Mouse (Mus musculus) gastrocnemius, postnatal 4 days (tissue): Measurements from ENCODE around the gene Map2k6. TPM values are rescaled to one million over a fixed set of nuclear protein-coding genes. Genes with fewer than 3 reads are reported as not detected.

Experiments
- DNase-seq, 2 experiments: peaks; one replicate each; pipeline ENCODE4 v3.0.0; 2021 to 2022; ENCODE audit warnings: low spot score in 2 of 2, mixed read lengths in 2 of 2
- total RNA-seq, 2 experiments: library from RNA; stranded (reverse); gene quantifications; 2 replicates each; pipeline ENCODE4 v1.2.3; 2021

Map2k6 gene
- total RNA-seq, 2 experiments from 2014 or later, result 13.8 to 16.4 TPM

DNA sequence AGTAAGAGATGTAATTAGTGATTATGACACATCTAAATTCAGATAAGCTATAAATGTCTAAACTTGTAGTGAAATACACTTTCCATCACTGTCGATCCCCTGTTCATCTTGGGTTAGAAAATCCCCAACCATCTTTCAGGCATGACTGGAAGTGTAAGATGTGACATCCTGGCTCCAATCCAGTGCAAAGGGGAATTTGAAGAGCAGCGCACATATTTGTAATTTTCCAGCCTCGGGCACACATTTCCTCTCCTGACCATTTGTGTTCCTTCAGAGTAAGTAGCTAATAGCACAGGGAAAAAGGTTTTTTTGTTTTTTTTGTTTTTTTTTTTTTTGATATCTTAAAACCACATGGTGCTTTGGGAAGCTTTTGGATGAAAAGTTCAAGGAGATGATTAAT, 146.5 kb downstream of the Map2k6 start:
- DNase-seq, result no peak

DNA sequence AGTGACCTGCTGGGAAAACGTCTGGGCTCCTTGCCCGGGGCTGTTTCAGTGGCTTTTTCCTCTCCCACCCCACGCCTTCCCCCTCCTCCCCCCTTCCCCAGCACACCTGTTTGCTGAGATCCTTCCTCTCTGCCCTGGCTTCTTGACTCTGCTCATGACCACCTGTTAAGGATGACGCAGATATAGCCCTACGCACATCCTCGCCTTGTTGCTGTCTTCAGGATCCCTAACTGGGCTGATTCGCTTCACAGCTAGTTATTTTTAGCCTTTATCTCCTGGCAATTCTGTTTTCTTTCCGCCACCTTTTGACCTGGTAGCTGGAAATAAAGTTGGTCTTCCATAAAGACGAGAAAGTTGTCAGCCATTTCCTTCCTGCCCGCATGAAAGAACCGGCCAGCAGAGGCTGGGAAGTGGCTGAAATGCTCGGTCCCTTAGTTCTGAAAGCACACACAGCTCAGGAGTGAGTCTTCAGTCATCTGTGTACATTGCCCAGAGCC, 152.6 kb downstream of the Map2k6 start:
- DNase-seq, result no peak

DNA sequence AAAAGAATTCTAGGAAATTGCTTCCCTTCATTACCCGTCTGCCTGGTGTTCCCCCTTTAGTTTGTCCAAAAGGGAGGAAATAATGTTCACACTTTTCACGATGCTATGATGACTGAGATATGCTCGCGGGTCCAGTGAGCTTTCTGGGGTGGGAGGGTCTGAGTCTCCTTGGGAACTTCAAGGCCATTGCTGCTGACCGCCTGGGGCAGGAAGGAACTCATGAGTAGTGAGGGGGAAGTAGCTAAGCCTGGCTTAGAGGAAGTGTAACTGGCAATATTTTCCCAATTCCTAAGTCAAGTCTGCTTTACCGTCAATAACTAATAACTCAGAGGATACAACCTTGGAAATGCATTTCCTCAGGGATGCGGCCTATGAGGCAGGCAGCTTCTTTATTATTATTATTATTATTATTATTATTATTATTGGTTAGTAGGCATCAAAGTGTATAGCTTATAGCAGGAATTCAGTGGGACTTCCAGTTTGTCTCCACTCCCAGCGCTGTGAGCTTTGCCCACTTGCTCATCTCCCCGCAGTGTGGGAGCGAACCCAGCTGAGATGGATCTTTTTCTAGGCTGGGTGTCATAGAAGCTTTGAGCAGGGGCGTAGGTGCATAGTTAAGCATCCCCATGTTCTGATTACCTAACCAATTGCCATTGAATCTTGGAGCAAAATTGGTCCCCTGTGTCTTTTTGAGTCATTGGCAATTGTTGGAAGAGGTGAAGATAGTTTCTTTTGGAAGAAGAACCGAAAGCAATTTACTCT, 163.6 kb downstream of the Map2k6 start:
- no peak for DNase-seq

DNA sequence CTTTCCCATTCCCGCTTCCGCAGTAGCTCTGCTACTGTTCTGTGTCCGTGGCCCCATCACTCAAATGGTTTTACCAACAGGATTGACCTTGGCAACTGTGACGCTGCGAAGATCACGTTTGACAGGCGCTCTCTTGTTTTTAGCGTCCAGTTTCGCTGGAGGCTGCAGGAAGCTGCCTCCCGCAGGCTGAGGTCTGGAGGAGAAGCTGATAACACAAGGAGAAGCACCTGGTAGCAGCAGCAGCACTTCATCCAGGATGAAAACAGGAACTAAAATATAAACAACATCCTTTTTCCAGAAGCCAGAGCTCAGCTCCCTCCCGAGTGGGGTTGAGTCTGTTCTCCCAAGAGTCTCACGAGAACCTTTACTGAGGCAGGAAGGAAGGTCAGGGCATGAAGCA, 164.3 kb downstream of the Map2k6 start:
- DNase-seq, result no peak

DNA sequence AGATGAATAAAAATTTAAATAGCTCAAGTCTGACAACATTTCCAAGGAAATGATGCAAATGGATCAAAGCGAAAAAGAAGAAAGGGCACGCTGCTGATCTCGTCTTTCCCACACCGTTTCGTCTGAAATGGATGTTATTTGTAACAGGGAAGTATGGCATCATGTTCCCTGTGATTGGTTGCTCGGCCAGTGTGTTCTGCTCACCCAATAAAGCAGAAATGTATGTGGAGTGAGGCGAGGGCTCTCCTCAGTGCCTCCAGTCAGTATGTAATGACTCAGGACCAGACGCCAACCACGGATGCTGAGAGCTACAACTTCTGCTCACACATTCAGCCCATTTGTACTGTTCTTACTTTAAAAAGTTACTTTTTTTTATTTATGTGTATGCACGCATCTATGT, 164.9 kb downstream of the Map2k6 start:
- DNase-seq, result no peak

DNA sequence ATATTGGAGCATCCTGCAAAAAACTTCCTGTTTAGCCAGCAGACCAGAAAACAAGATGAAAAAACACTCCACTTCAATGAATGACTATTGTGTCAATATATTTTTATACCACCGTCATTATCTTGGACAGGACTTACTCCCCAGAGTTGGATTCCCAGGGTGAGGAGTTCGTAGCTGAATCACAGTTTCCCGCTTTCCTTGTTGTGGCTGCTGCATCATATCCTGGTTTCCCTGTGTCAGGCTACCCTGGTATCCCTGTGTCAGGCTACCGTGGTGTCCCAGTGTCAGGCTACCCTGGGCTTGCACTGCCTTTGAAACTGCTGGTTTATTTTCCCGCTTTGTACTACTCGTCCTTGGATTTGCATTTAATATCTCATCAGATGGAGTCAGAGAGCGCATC, 167.4 kb downstream of the Map2k6 start:
- no peak for DNase-seq

DNA sequence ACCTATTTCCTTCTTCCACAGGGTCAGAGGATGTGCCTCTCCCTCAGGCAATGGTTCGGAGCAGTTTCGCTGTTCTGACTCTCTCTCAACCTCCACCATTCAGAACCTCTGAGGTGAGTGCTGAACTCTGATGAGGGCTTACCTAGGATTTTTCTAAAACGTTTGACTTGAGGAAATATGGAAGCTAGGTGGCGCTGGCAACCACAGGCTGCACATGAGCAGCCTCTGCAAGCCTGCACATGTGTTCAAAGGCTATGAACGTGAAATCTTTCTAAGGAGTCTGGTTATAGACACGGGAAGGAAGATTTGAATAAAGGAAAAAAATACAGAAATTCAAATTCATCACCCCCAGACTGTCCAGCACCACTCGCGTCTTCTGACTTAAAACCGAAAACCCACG, 173.6 kb downstream of the Map2k6 start:
- peak in 1 of 2 experiments; percentile 43 for DNase-seq

Other genes with a start within 250 kb of the Map2k6 start
- gene Abca9, start 230.9 kb upstream of the Map2k6 start, total RNA-seq, result 10 to 100 TPM; 42.1 to 43.9 TPM
- 1 to 10 TPM; 5.3 to 7.4 TPM for gene Abca6, start 147.3 kb upstream of the Map2k6 start, total RNA-seq
- 10 to 100 TPM; 17.1 to 19.8 TPM for gene Abca5, start 61.4 kb upstream of the Map2k6 start, total RNA-seq